Mouse (Mus musculus): ENCODE results near the gene Pip5k1b.

Gene Pip5k1b

GRCm38 (mm10) chr19:24327921-24328320 is 227.8 kb downstream of the Pip5k1b start:
- no peak for DNase-seq

DNA sequence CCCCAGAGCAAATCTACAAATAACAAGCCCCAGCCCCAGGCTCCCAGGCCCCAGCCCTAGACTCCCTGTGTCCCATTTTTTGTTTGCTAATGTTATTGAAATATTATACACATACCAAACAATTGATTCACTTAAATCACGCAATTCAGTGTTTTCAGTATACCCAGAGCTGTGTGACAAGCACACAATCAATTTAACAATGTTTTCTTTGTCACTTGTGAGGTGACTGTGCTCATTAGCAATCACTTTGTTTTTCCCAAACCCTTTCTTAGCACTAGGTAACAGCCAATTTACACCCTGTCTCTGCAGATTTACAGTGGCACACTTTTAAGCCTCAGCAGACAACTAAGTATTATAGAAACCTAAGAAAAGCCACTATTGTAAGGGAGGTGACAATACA is 228.7 kb downstream of the Pip5k1b start:
- DNase-seq, result no peak

DNA sequence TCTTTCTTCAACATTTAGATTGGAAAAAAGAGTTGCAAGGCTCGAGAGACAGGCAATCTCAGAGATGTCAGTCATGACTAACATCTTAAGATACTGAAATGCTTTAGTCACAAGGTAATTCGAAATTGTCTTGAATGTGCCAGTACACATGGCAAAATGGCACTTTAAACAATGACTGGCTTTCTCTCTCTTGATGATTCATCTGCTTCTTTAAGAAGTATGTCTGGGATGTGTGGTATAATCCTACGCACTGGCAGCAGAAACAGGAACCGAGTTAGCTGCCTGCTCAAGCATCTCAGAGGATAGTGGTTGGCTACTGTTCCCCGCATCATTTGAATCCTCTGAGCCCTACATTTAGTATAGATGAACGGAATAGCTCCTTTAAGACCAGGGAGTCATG is 230.0 kb downstream of the Pip5k1b start:
- DNase-seq, result peak; percentile 18

- DNase-seq, result no peak
These were observed 231.6 kb downstream of the Pip5k1b start for GRCm38 (mm10) chr19:24323841-24324613.

DNA sequence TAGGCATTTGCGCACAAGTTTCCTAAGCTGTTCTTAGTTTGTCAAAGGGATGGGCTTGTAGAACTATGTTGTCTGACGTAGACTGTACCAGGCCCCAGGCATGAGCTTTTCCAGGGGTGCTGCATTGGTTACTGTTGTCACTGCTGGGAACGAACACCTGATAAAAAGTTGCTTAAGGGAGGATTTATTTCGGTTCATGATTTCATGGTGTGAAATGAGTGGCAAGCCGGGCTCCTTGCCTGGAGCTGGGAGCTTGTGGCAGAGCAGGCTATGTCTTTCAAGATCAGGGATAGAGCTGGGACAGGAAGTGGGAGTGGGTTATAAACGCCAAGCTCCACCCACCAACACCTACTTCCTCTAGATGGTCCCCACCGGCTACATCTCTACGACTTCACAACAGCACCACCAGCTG is 233.8 kb downstream of the Pip5k1b start:
- DNase-seq, result no peak

DNA sequence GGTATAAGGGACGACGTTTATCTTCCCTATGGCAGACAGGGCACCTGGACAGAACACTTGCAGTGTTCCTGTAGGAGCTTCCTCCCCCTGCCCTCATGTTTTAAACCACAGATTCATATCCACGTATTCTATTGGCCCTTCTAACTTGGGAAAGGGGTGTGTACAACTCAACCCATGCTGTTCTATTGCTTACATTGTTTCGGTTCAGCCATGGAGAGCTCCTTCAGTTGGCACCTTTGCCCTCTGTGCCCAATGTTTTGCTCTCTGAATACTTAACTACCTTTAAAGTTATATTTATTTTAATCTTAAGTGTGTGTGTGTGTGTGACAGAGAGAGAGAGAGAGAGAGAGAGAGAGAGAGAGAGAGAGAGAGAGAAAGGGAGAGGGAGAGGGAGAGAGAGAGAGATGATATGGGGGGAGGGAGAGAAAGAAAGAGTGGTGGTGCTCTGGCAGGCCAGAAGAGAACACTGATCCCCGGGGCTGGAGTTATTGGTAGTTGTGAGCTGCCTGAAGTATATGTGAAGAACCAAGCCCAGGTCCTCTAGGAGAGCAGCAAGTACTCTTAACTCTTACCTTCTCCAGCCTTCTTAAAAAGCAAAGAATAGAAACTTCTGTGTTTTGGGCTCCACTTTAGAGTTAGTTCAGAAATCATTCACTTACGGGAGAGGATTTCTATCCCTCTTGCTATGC is 234.3 kb downstream of the Pip5k1b start:
- DNase-seq, result no peak

DNA sequence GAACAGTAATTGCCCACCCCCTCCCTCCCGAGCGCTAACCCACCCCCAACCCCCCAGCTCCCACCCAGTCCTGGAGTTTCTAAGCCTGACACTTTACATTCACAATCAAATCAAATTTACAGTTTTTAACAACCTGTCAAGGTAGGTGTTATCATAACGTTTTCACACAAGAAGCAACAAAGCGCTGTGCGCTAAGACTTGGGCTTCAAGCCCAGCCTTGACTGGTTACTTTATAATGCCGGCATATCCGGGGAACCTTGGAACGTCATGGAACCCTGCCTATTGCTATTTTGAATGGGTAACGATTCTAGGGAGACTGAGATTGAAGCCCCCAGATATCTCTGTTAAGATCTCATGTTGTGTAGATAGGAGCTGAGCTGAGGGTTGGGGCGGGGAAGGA is 237.5 kb downstream of the Pip5k1b start:
- no peak for DNase-seq

GRCm38 (mm10) chr19:24317731-24318130 is 237.9 kb downstream of the Pip5k1b start:
- no peak for DNase-seq

DNA sequence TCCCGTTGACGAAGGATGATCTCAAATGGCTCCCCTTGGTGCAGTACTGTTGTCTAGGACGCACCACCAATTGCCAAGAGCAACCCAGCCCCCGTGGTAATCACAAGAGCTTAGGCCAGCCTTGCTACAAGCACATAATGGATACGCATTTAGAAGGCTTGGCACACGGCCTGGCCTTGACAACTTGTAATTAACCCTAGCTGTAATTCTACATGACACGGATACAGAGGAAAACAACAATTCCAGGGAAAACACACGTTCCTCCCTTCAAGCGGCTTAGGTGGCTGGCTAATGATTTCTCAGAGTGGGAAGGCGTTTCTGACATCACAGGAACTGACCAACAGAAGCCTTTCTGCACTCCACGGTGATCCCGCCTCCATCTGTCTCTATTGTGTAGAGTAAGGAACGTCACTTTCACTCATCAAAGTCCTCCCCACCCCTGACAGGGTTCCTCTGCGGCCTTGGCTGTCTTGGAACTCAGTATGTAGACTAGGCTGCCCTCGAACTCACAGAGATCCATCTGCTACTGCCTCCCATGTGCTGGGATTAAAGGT is 238.6 kb downstream of the Pip5k1b start:
- DNase-seq, result no peak

DNA sequence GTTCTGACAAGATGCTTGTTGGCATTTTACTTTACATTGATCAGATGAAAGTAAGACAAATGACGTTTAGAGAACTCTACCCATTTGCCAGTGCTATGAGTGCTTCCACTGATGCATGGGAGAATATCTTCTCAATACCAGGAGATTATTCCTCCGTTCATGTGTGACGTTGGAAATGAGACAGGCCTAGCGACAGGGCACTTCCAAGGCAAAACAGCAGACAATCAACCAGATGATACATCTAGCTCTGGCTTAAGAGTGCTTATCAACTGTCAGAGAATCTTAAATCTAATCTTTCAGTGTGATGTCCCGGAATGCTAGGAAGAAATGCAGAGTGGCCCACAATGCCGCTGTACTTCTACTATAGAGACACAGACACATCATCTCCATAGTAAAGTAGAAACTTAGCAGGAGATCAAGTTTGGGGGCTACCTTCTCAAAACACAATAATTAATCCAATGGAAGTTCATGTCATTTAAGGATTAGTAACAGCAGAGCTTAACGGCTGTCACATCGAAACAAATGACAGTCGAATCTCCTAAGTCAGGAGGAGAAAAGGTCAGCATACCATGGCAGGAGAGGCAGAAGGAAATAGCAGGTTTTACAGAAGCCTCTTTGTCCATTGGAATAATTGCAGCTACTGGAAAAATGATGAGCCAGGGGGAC is 239.5 kb downstream of the Pip5k1b start:
- no peak for DNase-seq

- no peak for DNase-seq
These were observed 240.4 kb downstream of the Pip5k1b start for GRCm38 (mm10) chr19:24315234-24315633.

DNA sequence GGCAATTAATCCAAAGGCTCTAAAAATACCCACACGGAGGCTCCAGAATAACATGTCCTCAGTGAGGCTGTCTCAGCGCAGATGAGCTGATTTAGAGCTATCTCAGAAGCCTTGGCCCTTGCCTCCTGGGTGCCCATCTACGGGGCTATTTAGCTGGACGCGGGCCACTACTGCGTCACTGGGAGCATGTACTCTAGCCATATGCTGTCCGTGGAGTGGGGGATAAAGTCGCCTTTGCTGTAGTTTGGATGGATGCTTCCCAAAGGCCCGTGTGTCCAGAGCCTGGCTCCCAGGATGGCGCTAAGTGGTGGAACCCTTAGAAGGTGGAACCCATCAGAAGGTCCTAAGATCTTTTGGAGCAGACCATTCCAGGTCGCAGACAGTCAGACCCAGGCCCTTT is 241.0 kb downstream of the Pip5k1b start:
- DNase-seq, result no peak

DNA sequence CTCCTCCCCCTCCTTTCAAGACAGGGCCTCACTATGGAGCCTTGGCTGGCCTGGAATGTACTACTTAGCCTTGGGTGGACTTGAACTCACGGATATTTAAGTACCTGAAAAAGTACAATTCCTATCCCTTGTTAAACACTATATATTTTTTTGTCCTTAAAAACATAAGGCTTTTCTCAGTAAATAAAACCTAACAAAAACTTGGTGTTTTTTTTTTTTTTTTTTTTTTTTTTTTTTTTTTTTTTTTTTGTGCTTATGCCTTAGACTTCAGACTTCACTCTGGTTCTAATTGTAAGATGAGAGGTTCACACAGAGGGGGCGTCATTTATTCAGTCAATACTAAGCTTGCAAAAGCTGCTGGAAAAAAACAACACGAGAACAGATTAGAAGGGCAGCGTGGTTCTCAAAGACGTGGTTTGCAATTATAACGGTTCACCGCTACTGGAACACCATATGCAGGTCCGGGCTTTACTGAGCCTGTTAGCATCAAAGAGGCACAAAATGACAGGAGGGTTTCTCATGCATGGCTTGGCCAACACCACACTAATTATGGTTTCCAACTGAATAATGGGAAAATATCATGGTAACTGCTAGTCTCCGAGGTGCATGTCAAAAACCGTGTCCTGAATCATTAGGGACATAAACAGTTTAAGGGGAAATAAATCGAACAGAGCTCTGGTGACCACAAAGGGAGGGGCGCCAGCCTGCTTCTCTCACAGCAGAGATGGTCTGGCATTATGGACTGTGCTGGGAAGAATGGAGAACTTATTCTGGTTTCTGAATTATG is 242.9 kb downstream of the Pip5k1b start:
- no peak for DNase-seq

DNA sequence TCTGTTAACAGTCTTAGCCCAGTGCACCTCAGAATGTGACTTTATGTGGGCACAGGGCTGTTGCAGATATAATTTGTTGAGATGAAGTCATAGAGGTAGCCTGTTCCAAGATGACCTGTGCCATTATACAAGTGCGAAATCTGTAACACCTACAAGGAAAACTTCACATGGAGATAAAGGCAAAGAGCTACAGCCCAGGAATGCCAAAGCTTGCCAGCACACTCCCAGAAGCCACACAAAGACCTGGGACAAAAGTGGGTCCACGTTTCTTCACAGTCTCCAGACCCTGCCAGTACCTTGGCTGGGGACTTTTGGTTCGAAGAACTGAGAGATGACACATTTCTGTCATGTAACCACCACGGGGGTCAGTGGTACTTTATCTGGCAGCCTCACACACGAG is 243.6 kb downstream of the Pip5k1b start:
- no peak for DNase-seq

DNA sequence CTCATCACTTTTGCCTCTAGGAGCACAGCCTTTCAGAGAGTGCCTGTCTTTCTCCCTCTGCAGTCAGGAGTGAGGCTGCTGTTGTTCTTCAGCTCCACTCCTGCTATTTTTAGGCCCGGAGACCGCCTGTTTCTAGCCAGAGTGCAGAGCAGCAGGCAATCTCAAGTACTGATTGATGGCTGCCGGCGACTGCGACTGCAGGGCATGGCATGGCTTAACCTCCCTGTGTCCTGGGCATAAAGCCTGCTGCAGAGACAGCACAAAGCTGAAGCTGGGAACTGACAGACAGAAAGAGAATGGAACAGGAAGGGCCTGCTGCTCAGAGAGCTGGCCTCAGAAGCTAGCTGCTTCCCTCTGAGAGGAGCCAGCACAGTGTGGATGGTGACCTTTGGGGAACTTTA is 247.4 kb downstream of the Pip5k1b start:
- DNase-seq, result peak; percentile 42

DNA sequence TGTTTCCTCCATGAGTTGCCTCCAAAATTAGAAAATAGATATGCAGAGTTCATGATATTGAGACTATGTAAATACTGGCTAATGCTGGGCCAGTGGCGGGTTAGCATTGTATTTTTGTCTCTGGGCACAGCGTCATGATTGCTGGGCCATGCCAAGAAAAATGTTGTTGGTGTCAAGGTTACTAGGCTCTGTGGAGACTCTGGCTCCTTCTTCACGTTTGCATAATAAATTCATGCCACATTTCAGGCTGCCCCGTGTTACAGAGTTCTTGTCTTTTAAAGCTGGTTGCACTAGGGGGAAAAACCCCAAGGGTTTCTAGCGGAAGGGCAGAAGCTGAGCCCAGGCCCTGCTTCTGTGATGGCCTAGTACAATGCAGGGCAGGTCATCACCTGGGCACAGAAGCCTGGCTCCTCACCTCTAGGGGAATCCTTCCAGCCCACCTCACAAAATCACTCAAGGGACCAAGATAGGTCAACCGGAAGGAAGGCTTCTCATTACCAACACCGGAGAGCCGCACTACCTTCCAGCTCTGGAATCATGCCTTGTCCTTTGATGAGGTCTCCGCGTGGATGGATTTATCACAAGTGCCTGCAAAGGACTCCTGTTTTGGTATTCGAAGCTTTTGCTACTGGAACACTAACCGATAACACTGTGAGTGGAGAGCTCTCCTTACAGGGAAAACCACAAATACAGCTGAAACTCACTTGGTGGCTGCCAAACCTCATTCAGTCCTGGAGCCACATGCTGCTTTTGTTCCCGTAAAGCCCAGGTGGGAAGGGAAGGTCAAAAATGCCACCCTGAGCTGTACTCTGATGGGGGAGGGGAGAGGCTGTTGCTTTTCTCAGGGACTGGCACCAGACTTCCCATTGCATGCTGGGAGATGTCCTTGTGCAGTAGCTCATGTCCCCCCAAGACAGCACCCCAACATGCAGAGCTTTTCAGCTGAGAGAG is 248.1 kb downstream of the Pip5k1b start:
- no peak for DNase-seq

DNA sequence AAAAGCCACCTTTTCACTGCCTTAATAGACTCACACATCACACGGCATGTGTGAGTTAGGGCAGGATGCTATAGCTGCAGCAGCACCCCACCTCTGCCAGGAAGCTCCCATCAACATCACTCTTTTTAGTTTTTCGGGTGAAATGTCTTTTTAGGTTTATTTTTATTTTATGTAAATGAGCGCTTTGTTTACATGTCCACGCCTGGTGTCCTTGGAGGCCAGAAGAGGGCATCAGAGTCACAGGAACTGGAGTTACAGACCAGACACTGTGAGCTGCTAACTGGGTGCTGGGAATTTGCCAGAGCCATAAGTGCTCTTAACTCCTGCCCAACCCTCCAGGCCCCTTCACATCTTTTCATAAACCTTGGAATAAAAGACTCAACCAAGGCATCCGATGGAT is 249.3 kb downstream of the Pip5k1b start:
- DNase-seq, result no peak

DNA sequence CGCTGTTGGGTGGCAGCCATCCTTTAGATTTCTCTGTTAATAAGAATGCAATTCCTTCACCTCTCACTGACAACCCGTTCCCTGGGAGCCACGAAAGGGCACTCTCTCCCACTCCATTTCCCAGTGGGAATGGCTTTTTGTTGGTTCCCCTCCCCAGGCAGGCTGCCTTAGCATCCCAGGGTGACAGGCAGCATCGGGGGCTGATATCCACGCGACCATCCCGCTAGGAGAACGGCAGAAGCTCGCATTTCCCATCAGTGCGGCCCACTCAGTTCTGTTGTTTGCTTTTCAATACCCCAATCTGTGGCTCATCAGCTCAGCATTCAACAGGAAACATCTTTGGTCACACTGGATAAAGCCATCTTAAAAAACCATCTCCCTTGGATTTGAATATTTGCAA is 253.5 kb downstream of the Pip5k1b start:
- DNase-seq, result no peak

DNA sequence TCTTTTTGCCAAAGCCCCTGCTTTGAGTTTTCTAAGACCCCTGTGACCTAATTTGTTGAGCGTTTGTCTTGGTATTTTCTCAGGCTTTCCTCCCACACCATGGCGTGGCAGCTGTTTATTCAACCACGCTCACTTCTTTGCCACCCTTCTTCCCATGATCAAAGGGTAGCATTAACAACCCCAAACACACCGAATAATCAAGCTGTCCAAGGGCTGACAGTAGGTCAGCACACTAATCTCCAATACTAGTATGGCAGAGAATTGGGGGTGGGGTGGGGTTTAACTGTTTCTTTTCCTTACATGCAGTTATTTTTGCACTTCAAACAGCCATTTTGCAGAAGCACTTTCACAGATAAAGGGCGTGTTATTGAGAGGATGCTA is 253.9 kb downstream of the Pip5k1b start:
- DNase-seq, result no peak

GRCm38 (mm10) chr19:24300994-24301767 is 254.5 kb downstream of the Pip5k1b start:
- DNase-seq, result peak; percentile 49

DNA sequence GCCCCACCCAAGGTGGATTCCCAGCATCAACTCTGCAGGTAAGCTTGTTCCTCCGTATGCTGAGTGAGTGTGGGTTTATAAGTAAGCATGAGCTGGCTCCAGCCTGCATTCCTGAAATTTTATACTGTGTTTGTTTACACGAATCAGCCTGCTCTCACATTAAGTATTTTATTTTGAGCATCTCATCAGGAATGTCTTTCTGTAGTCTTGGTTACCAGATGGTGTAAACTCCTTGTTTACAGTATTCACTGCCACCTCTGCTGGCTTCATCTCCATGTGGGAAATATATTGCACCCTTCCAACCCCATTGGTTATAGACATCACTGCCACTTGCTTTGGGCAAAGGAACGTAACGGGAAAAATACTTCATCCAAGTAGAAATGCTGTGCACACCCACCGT is 262.1 kb downstream of the Pip5k1b start:
- DNase-seq, result no peak

Data from right cerebral cortex, postnatal 25 days (tissue).